Mouse (Mus musculus) embryonic fibroblast, embryonic 13.5 days (primary cell): Measurements from ENCODE around the gene Timm13.

Experiments
- CTCF ChIP-seq: IDR thresholded peaks from 2 replicates; pipeline ENCODE4 v1.5.1; 2011; ENCODE audit warnings: mild to moderate bottlenecking, control low read depth, low read length, moderate library complexity, borderline replicate concordance; ENCODE audit not compliant: insufficient read depth
- POLR2A ChIP-seq: IDR thresholded peaks from 2 replicates; pipeline ENCODE4 v1.6.1; 2011; ENCODE audit warnings: low read depth, mild to moderate bottlenecking, control low read depth, low read length, moderate library complexity

GRCm38 (mm10) chr10:80934136-80934985 is 33.6 kb upstream of the Timm13 start:
- TF ChIP-seq CTCF (no peak), POLR2A (no peak)
